Mouse (Mus musculus): Measurements from ENCODE around the gene Atoh8.

Atoh8 gene

DNA sequence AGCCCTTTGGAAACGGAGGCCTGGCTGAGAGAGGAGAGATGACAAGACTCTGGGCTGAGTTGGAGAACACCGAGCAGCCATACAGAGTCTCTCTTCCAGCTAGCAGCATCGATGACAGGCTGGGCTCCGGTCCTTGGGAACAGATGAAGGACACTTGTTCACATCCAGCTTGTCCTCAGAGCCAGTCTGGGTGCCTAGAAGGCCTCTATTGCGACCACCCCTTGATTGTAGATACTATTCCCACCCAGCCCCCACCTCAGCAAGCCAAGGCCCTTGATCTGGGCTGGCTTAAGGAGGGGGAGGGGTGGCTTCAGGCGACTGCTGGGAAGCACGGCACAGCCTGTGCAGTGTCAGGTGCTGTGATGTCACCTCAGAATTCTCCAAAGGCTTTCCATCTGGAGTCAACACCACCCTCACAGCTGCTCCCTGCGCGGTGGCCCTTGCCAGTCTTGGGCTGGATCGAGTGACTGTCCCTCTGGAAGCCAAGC is 19.3 kb upstream of the Atoh8 start:
- no peak for DNase-seq (ENCODE audit: low spot score in 2 of 2)

DNA sequence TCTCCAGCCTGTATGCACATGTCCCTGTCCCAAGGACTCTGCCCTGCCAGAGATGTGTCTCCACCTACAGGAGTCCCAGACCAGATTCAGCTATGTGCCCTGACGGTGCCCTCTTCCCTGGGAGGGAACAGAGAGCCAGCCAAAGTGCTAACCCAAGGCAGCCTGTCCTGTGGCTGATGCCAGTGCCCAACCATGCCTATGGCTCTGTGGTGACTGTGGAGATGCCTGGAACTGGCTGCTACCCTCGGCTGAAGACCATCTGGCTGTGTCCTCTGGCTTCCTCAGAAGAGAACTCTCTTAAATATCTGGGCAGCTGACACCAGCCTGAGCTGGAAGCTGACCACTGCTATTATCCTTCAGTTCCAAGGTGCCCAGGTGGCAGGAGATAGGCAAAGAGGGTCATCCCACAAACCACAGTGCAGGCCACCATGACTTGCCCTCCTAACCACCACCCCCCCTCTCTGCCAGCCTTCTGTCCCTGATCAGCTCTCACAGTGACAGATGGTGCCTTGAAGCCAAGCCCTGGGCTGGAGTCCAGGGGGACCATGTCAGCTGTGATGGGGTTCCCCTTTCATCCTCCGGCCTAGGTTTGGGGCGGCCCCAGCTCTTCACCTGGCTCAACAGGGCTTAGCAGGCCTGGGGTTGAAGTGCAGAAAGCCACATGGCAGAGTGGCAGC is 18.7 kb upstream of the Atoh8 start:
- DNase-seq (ENCODE audit: low spot score in 2 of 2): no peak

GRCm38 (mm10) chr6:72253168-72253567 is 17.8 kb upstream of the Atoh8 start:
- DNase-seq (ENCODE audit: low spot score in 2 of 2): no peak

- no peak for DNase-seq (ENCODE audit: low spot score in 2 of 2)
Measured at GRCm38 (mm10) chr6:72252433-72252832, 17.1 kb upstream of the Atoh8 start.

GRCm38 (mm10) chr6:72249981-72250380 is 14.6 kb upstream of the Atoh8 start:
- no peak for DNase-seq (ENCODE audit: low spot score in 2 of 2)

GRCm38 (mm10) chr6:72248150-72248914 is 13.0 kb upstream of the Atoh8 start:
- no peak for DNase-seq (ENCODE audit: low spot score in 2 of 2)

DNA sequence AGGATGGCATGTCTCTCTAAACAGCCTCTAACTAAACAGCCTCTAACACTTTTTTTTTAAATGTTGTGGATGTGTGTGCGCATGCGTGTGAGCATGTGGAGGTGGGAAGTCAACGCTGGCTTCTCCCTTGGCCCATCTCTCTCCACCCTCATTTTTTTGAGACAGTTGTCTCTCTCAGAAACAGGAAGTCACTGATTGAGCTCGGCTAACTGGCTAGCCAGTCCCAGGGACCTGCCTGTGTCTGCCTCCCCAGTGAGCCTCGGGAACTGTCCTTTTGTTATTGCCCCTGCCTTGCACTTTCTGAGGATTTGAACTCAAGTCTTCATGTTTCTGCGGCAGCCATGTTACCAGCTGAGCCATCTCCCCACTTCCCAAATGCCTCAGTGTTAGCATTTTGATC is 10.9 kb upstream of the Atoh8 start:
- DNase-seq (ENCODE audit: low spot score in 2 of 2): no peak

- no peak for DNase-seq (ENCODE audit: low spot score in 2 of 2)
Measured at GRCm38 (mm10) chr6:72244569-72245285, 9.3 kb upstream of the Atoh8 start.

DNA sequence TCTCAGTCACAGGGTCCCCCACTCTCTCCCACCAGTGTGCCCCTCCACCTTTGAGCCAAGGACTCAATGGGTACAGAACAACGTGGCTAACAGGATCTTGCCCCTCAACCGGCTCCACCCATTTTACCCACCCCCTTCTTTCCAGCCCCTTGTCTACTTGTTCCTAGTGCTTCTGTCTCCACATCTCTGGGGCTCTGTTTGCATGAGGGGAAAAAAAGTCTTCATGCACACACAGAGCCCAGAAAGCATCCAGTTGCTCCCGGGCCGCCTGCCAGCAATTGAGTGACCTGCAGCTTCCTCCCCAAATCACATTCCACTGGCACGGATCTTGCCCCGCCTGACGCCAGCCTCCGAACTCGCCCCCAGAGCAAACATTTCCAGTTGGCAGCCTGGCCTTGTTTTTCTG is 8.8 kb upstream of the Atoh8 start:
- peak; percentile 33 to 63 for DNase-seq (ENCODE audit: low spot score in 2 of 2)

GRCm38 (mm10) chr6:72242532-72243320 is 7.3 kb upstream of the Atoh8 start:
- no peak for DNase-seq (ENCODE audit: low spot score in 2 of 2)

GRCm38 (mm10) chr6:72241843-72242154 is 6.4 kb upstream of the Atoh8 start:
- no peak for DNase-seq (ENCODE audit: low spot score in 2 of 2)

- DNase-seq (ENCODE audit: low spot score in 2 of 2): no peak
Measured at GRCm38 (mm10) chr6:72241133-72241842, 5.9 kb upstream of the Atoh8 start.

GRCm38 (mm10) chr6:72240042-72240441 is 4.7 kb upstream of the Atoh8 start:
- no peak for DNase-seq (ENCODE audit: low spot score in 2 of 2)

- DNase-seq (ENCODE audit: low spot score in 2 of 2): peak; percentile 84 to 85
Measured at GRCm38 (mm10) chr6:72237035-72237434, 1.7 kb upstream of the Atoh8 start.

GRCm38 (mm10) chr6:72235807-72236407 is 530 bp upstream of the Atoh8 start:
- DNase-seq (ENCODE audit: low spot score in 2 of 2): no peak

DNA sequence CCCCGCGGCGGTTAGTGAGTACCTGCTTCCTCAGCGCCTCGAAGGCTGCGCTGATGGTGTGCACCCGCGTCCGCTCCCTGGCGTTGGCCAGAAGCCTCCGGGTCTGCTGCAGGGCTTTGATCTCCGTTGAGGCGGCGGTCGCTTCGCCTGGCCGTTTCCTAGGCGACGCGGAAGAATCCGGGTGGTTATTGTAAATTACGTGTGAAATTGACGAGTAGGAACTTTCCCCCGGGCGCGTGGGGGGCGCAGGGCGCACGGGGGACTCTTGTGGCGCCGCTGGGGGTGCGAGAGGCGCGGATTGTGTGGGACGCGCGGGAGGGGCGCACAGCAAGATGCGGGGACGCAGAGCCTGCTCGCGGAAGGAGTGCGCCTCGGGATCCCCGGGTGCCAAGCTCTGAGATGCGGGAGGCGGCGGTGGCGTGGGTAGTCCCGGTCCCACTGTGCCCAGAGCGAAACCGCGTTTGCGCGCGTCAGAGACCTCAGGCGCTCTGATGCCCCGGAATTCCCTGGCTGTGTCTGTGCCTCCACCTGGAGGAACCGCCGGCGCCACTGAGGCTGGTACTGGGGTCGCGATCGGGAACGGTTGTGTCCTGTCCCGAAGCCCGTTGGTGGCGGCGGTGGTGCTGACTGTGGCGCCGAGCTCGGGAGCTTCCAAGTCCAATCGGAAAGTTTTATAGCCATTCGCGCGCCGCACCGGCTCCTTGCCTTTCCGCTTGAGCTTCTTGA is 842 bp downstream of the Atoh8 start:
- no peak for DNase-seq (ENCODE audit: low spot score in 2 of 2)

DNA sequence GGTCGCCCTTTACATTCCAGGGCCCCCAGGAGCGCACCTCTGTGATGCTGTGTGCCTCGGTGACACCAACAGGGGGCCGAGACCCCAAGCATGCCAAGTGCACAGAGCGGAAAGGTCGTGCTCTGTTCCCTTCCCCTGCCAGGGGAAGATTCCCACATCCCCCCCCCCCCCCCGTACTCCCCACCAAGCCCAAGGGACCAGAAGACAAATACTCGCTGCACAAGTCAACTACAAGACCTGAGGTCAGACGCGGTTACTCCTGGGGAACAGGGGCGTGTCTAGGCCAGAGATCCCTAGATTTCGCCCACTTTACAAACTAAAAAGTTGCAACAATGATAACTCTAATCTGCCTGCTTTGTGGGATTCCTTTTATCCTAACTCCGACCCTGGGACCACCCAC is 1.4 kb downstream of the Atoh8 start:
- no peak for DNase-seq (ENCODE audit: low spot score in 2 of 2)

- no peak for DNase-seq (ENCODE audit: low spot score in 2 of 2)
Measured at GRCm38 (mm10) chr6:72232870-72233269, 2.5 kb downstream of the Atoh8 start.

DNA sequence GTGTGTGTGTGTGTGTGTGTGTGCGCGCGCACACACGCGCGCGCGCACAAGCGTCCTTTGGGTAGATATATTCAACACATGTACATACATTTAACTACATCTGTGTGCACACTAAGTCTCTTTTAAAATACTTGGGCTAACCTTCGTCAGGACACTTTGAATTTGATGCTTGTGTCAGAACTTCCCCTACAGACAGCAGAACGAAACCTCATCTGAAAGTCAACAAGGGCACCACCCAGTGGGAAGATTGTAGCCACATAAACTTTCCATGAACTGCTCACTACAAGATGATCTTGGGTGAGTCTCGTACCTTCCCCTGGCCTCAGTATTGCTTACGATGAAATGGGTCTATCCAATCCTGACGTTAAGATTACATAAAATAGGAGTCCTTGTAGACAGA is 3.0 kb downstream of the Atoh8 start:
- no peak for DNase-seq (ENCODE audit: low spot score in 2 of 2)

DNA sequence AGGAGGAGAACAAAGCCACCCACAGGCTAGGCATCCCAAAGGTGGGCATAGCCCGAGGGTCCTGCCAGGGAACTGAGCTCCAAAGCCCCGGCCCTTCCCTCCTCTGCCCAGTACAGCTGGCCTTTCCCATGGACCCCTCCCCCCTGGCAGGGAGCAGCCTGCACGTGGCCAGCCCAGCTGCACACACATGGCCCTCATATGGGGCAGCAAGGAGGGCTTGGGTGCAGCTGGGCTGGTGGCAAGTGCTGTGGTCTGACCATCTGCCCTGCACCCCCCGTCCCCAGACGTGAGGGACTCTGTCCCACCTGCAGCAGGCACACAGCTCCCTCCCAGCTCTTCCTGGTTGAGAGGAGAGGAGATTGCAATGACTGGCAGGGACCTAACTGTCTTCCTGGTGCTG is 4.5 kb downstream of the Atoh8 start:
- DNase-seq (ENCODE audit: low spot score in 2 of 2): no peak

Data from frontal cortex, postnatal 36 days (tissue).